Mouse (Mus musculus) frontal cortex, postnatal 14 days (tissue): Measurements from ENCODE around the gene Atxn2.
"Not testable (repeated sequence)": the region's sequence is repeated elsewhere in the genome, so short reads cannot be mapped to it uniquely, and the experiment has no call there.

Experiments
- DNase-seq, 2 experiments: peaks; one replicate each; pipeline ENCODE4 v3.0.0; 2022; ENCODE audit warnings: low spot score in 2 of 2

Gene Atxn2

GRCm38 (mm10) chr5:121711174-121711927 is at the start of gene Atxn2:
Gene Atxn2 (plus strand): TSS chr5:121711337.
- peak; percentile 63 to 72 for DNase-seq

GRCm38 (mm10) chr5:121661494-121661893 is 49.6 kb upstream of the Atxn2 start:
- DNase-seq, result no peak

GRCm38 (mm10) chr5:121663456-121663855 is 47.7 kb upstream of the Atxn2 start:
- DNase-seq, result no peak

- DNase-seq, result no peak
Observed at GRCm38 (mm10) chr5:121664078-121664477, 47.1 kb upstream of the Atxn2 start.

- DNase-seq, result no peak
Observed at GRCm38 (mm10) chr5:121664971-121665370, 46.2 kb upstream of the Atxn2 start.

GRCm38 (mm10) chr5:121667067-121667466 is 44.1 kb upstream of the Atxn2 start:
- DNase-seq, result no peak

- no peak for DNase-seq
Observed at GRCm38 (mm10) chr5:121668411-121668810, 42.7 kb upstream of the Atxn2 start.

GRCm38 (mm10) chr5:121670412-121670811 is 40.7 kb upstream of the Atxn2 start:
- no peak for DNase-seq

- no peak for DNase-seq
Observed at GRCm38 (mm10) chr5:121682250-121682649, 28.9 kb upstream of the Atxn2 start.

GRCm38 (mm10) chr5:121685495-121685894 is 25.6 kb upstream of the Atxn2 start:
- no peak for DNase-seq

- no peak for DNase-seq
Observed at GRCm38 (mm10) chr5:121686113-121686898, 24.8 kb upstream of the Atxn2 start.

GRCm38 (mm10) chr5:121690482-121691211 is 20.5 kb upstream of the Atxn2 start:
- no peak for DNase-seq

GRCm38 (mm10) chr5:121691436-121691835 is 19.7 kb upstream of the Atxn2 start:
- not testable (repeated sequence) for DNase-seq

GRCm38 (mm10) chr5:121692897-121693296 is 18.2 kb upstream of the Atxn2 start:
- DNase-seq, result no peak

GRCm38 (mm10) chr5:121696761-121697160 is 14.4 kb upstream of the Atxn2 start:
- no peak for DNase-seq

GRCm38 (mm10) chr5:121699891-121700290 is 11.2 kb upstream of the Atxn2 start:
- DNase-seq, result no peak

- DNase-seq, result peak; percentile 47 to 50
Observed at GRCm38 (mm10) chr5:121700496-121700895, 10.6 kb upstream of the Atxn2 start.

GRCm38 (mm10) chr5:121701111-121701769 is 9.9 kb upstream of the Atxn2 start:
- DNase-seq, result no peak

- DNase-seq, result no peak
Observed at GRCm38 (mm10) chr5:121703341-121703740, 7.8 kb upstream of the Atxn2 start.

- no peak for DNase-seq
Observed at GRCm38 (mm10) chr5:121704512-121705248, 6.5 kb upstream of the Atxn2 start.

- DNase-seq, result no peak
Observed at GRCm38 (mm10) chr5:121710402-121710801, 735 bp upstream of the Atxn2 start.
